Mouse (Mus musculus) ES-E14 (cell line): ENCODE measurements at regions not wholly inside any gene's neighbourhood (a gene's known extent, or its start where the extent isn't known, plus 50 kb on each side); places are given as distances from the start of the nearest gene placed in this dataset.

Experiments used
- DNase-seq: peaks from one replicate; pipeline ENCODE4 v3.0.0-alpha.2; 2013; ENCODE audit warnings: low read depth, low spot score
- H3K27ac ChIP-seq: 2 replicates; pipeline ENCODE4 v1.5.1; 2012; ENCODE audit warnings: low read depth, mild to moderate bottlenecking, low read length, moderate library complexity, mixed read lengths; ENCODE audit not compliant: poor library complexity, insufficient read depth, severe bottlenecking
- H3K36me3 ChIP-seq: 2 replicates; pipeline ENCODE4 v1.6.1; 2012; ENCODE audit warnings: mild to moderate bottlenecking, low read length, moderate library complexity, mixed read lengths; ENCODE audit not compliant: control insufficient read depth, poor library complexity, insufficient read depth, severe bottlenecking
- H3K4me1 ChIP-seq, 2 experiments: fragments of 150-350 bp in 1 of 2; sonication (generic) in 1 of 2; 2 replicates each; pipeline ENCODE4 v1.6.1; 2012; ENCODE audit warnings: low read length in 2 of 2, mild to moderate bottlenecking in 1 of 2, mixed read lengths in 1 of 2; ENCODE audit not compliant: control insufficient read depth in 2 of 2, insufficient read depth in 2 of 2, poor library complexity in 1 of 2
- H3K4me3 ChIP-seq, 2 experiments: fragments of 150-350 bp in 1 of 2; sonication (generic) in 1 of 2; 2 replicates each; pipeline ENCODE4 v1.5.1; 2012; ENCODE audit warnings: low read length in 2 of 2, low read depth in 1 of 2, mild to moderate bottlenecking in 1 of 2, mixed read lengths in 1 of 2; ENCODE audit not compliant: insufficient read depth in 1 of 2, poor library complexity in 1 of 2, severe bottlenecking in 1 of 2
- H3K9ac ChIP-seq: 2 replicates; pipeline ENCODE4 v1.6.1; 2012; ENCODE audit warnings: low read depth, mild to moderate bottlenecking, low read length, mixed read lengths; ENCODE audit not compliant: poor library complexity, insufficient read depth, severe bottlenecking
- H3K9me3 ChIP-seq: fragments of 150-350 bp; sonication (generic); 2 replicates; pipeline ENCODE4 v1.6.1; 2012; ENCODE audit warnings: low read depth, mild to moderate bottlenecking, low read length; ENCODE audit not compliant: control insufficient read depth, insufficient read depth
- CHD2 ChIP-seq: IDR thresholded peaks from 2 replicates; pipeline ENCODE4 v1.6.1; 2014; ENCODE audit warnings: mild to moderate bottlenecking, low read depth, low read length, inconsistent platforms
- HCFC1 ChIP-seq: IDR thresholded peaks from 2 replicates; pipeline ENCODE4 v1.6.1; 2012; ENCODE audit warnings: low read length, inconsistent platforms, borderline replicate concordance; ENCODE audit not compliant: insufficient read depth
- MAFK ChIP-seq: IDR thresholded peaks from 2 replicates; pipeline ENCODE4 v1.6.1; 2014; ENCODE audit warnings: mild to moderate bottlenecking, low read depth, low read length, inconsistent platforms; ENCODE audit not compliant: insufficient read depth
- ZC3H11A ChIP-seq: IDR thresholded peaks from 2 replicates; pipeline ENCODE4 v1.6.1; 2012; ENCODE audit warnings: low read depth, mild to moderate bottlenecking, inconsistent platforms, low read length, borderline replicate concordance
- ZNF384 ChIP-seq: IDR thresholded peaks from 2 replicates; pipeline ENCODE4 v1.6.1; 2012; ENCODE audit warnings: low read depth, low read length, inconsistent platforms
- in situ Hi-C, 2 experiments: fragments of 600-800 bp; cut with MboI; formaldehyde crosslinking; loops; one replicate each; pipeline ENCODE4 v1.15.1; 2025; ENCODE audit warnings: low sequenced_read_pairs in 2 of 2, inconsistent platforms in 1 of 2; ENCODE audit not compliant: unreplicated experiment in 2 of 2

- H3K4me3 ChIP-seq = no peak overlapping the region
- H3K36me3 ChIP-seq = no peaks in the 10 kb centered on the region
- in situ Hi-C loops = no loop called here
- H3K9me3 ChIP-seq = no peaks in the 10 kb centered on the region
- no peak overlapping the region for H3K9ac ChIP-seq
- TF ChIP-seq CHD2 = no peak
- TF ChIP-seq ZC3H11A = 0 out of 2 replicates have a peak, but pooled peaks have one; percentile 57
- no peak for TF ChIP-seq MAFK
- no peak for TF ChIP-seq ZNF384
- TF ChIP-seq HCFC1 = no peak
- peak; percentile 66 for DNase-seq
- no peak overlapping the region for H3K27ac ChIP-seq
- no peaks in the 10 kb centered on the region for H3K4me1 ChIP-seq
Observed at GRCm38 (mm10) chr4:31419240-31419639, 544.7 kb upstream of the Map3k7 start.

GRCm38 (mm10) chr4:31420167-31420566, 543.7 kb upstream of the Map3k7 start:
- in situ Hi-C loops = no loop called here
- Histone ChIP-seq H3K9ac (no peak overlapping the region), H3K27ac (no peak overlapping the region), H3K36me3 (no peaks in the 10 kb centered on the region), H3K4me1 (no peaks in the 10 kb centered on the region), H3K9me3 (no peaks in the 10 kb centered on the region), H3K4me3 (no peak overlapping the region)
- TF ChIP-seq MAFK = no peak
- no peak for DNase-seq

GRCm38 (mm10) chr4:31421386-31421785, 542.5 kb upstream of the Map3k7 start:
- in situ Hi-C loops = no loop called here
- TF ChIP-seq MAFK (no peak), ZNF384 (no peak), ZC3H11A (no peak), HCFC1 (no peak), CHD2 (no peak)
- H3K4me3 ChIP-seq = no peak overlapping the region

GRCm38 (mm10) chr4:31425135-31425534, 538.8 kb upstream of the Map3k7 start:
- Histone ChIP-seq H3K9ac (no peak overlapping the region), H3K4me1 (no peaks in the 10 kb centered on the region), H3K4me3 (no peak overlapping the region), H3K36me3 (no peaks in the 10 kb centered on the region), H3K9me3 (no peaks in the 10 kb centered on the region), H3K27ac (no peak overlapping the region)
- no peak for DNase-seq
- TF ChIP-seq ZC3H11A = no peak
- no peak for TF ChIP-seq HCFC1
- no peak for TF ChIP-seq MAFK
- TF ChIP-seq ZNF384 = no peak
- no peak for TF ChIP-seq CHD2
- in situ Hi-C loops = no loop called here

More at GRCm38 (mm10) chr4:31421386-31421785, 542.5 kb upstream of the Map3k7 start:
- no peak for DNase-seq
- no peak overlapping the region for H3K9ac ChIP-seq
- no peaks in the 10 kb centered on the region for H3K9me3 ChIP-seq
- H3K36me3 ChIP-seq = no peaks in the 10 kb centered on the region
- no peaks in the 10 kb centered on the region for H3K4me1 ChIP-seq
- H3K27ac ChIP-seq = no peak overlapping the region

DNA sequence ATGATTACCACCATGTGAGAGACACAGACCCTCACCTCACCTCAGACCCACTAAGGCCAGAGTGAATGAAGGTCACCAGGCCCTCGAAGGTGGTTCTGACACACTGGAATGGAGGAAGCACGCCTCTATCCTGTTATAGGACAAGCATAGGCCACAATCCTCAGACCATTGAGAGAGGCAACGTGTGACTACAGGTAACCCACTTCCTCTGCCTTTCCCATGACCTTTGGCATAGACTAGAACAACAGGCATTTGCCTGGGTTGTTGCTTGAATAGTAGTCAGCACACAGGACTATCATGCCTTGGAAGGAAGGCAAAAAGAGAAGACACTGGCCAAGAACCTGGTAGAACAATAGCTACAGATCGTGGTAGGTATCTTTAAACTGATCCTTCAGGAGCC, 538.2 kb upstream of the Map3k7 start:
- no peak for TF ChIP-seq ZC3H11A
- TF ChIP-seq CHD2 = no peak
- TF ChIP-seq MAFK = no peak
- no peak for TF ChIP-seq ZNF384
- TF ChIP-seq HCFC1 = no peak
- Histone ChIP-seq H3K36me3 (no peaks in the 10 kb centered on the region), H3K9me3 (no peaks in the 10 kb centered on the region), H3K4me1 (no peaks in the 10 kb centered on the region), H3K9ac (no peak overlapping the region), H3K4me3 (no peak overlapping the region), H3K27ac (no peak overlapping the region)
- in situ Hi-C loops = no loop called here
- no peak for DNase-seq
